7 mouse cellular contexts compared by ENCODE assay signal in genomic region chr12:113098530-113099151, GRCm38 (mm10). TPM values are rescaled to one million over a fixed set of nuclear protein-coding genes. Genes with fewer than 3 reads are reported as not detected.
DNase-seq lines count a peak whose midpoint lies in the region; ATAC-seq and TF ChIP-seq lines count a peak whose summit lies in the region.

No protein-coding gene starts in this region.

- H3K9ac ChIP-seq in midbrain, postnatal 0 days (replicated peaks; ENCODE audit: low read length, poor library complexity, severe bottlenecking) = peak overlapping the region; percentile 92

- H3K36me3 ChIP-seq in midbrain, postnatal 0 days (ENCODE audit: insufficient read depth, low read length) = peaks cover 4% of the 10 kb centered on the region; the same call in 1 of the 2 replicates

- peak overlapping the region; percentile 96 for H3K4me3 ChIP-seq in brown adipose tissue, adult 24 weeks (ENCODE audit: insufficient read depth, low read depth, low read length)
- peak overlapping the region; percentile 91 for H3K4me3 ChIP-seq in midbrain, postnatal 0 days (ENCODE audit: low read depth, low read length)

- 1% methylated on average over 43 of the region's 60 CpGs for WGBS in midbrain, postnatal 0 days

- peak overlapping the region; percentile 98 for H3K4me2 ChIP-seq in midbrain, postnatal 0 days (ENCODE audit: low read depth, low read length, poor library complexity, severe bottlenecking)

- peaks cover 22% of the 10 kb centered on the region for H3K4me1 ChIP-seq in brown adipose tissue, adult 24 weeks (ENCODE audit: control insufficient read depth, insufficient read depth, insufficient read length, low read length)
- H3K4me1 ChIP-seq in midbrain, postnatal 0 days (ENCODE audit: insufficient read depth, low read length) = peaks cover 22% of the 10 kb centered on the region; the same call in 1 of the 2 replicates

- DNase-seq in spleen, adult 12 weeks (ENCODE audit: low spot score) = peak; percentile 22
- no peak for DNase-seq in spleen, postnatal 14 days (ENCODE audit: low spot score in 2 of 2)
- DNase-seq in forelimb bud, embryonic 11.5 days (ENCODE audit: low read depth, low spot score) = peak; percentile 7
- peak; percentile 40 to 53 for DNase-seq in kidney, postnatal 4 days
- DNase-seq in midbrain, postnatal 0 days (ENCODE audit: low spot score) = no peak
- DNase-seq in frontal cortex, postnatal 25 days (ENCODE audit: low spot score in 2 of 2) = no peak

- peak; percentile 8; the same call in 1 of the 2 replicates for ATAC-seq in midbrain, postnatal 0 days (ENCODE audit: low FRiP score)

- no peaks in the 10 kb centered on the region for H3K9me3 ChIP-seq in midbrain, postnatal 0 days (ENCODE audit: low read length)

- TF ChIP-seq CTCF in midbrain, postnatal 0 days (IDR thresholded peaks at IDR 0.05) = no peak

- no peaks in the 10 kb centered on the region for H3K27me3 ChIP-seq in midbrain, postnatal 0 days (ENCODE audit: insufficient read depth, low read length)

- H3K27ac ChIP-seq in brown adipose tissue, adult 24 weeks (replicated peaks; ENCODE audit: low read depth, low read length) = no peak overlapping the region
- H3K27ac ChIP-seq in midbrain, postnatal 0 days (ENCODE audit: low read depth, low read length) = peak overlapping the region; percentile 91

RNA-seq across cellular contexts. Expression of gene Mta1, which starts 0.6 kb away (rescaled TPM):
- polyA plus RNA-seq in brown adipose tissue, adult 24 weeks (2012; ENCODE audit: insufficient read depth, insufficient read length, missing spikeins) = 19.6 and 20.6 TPM in 2 replicates
- total RNA-seq in midbrain, postnatal 0 days (2014; rRNA removed) = 48.3 and 55.2 TPM in 2 replicates
- 15.3 and 16.8 TPM in 2 replicates for polyA plus RNA-seq in midbrain, postnatal 0 days (2015; fragmentation: Nextera tagmentation; extraction: Ambion mirVana)

RNA-seq across cellular contexts. Expression of gene Tex22, which starts 24.3 kb away (rescaled TPM):
- not detected in 2 replicates for polyA plus RNA-seq in brown adipose tissue, adult 24 weeks (2012; ENCODE audit: insufficient read depth, insufficient read length, missing spikeins)
- total RNA-seq in midbrain, postnatal 0 days (2014; rRNA removed) = 0.85 and 2.2 TPM in 2 replicates
- 0.15 TPM in 1 of 2 replicates, not detected in the other for polyA plus RNA-seq in midbrain, postnatal 0 days (2015; fragmentation: Nextera tagmentation; extraction: Ambion mirVana)

RNA-seq across cellular contexts. Expression of gene Crip2, which starts 41.4 kb away (rescaled TPM):
- polyA plus RNA-seq in brown adipose tissue, adult 24 weeks (2012; ENCODE audit: insufficient read depth, insufficient read length, missing spikeins) = 29.0 and 29.8 TPM in 2 replicates
- total RNA-seq in midbrain, postnatal 0 days (2014; rRNA removed) = 147 and 185 TPM in 2 replicates
- 317 and 336 TPM in 2 replicates for polyA plus RNA-seq in midbrain, postnatal 0 days (2015; fragmentation: Nextera tagmentation; extraction: Ambion mirVana)

RNA-seq across cellular contexts. Expression of gene Crip1, which starts 47.5 kb away (rescaled TPM):
- polyA plus RNA-seq in brown adipose tissue, adult 24 weeks (2012; ENCODE audit: insufficient read depth, insufficient read length, missing spikeins) = 117 and 127 TPM in 2 replicates
- total RNA-seq in midbrain, postnatal 0 days (2014; rRNA removed) = 2.5 and 3.9 TPM in 2 replicates
- 25.0 and 26.0 TPM in 2 replicates for polyA plus RNA-seq in midbrain, postnatal 0 days (2015; fragmentation: Nextera tagmentation; extraction: Ambion mirVana)

RNA-seq across cellular contexts. Expression of gene Tedc1, which starts 57.6 kb away (rescaled TPM):
- polyA plus RNA-seq in brown adipose tissue, adult 24 weeks (2012; ENCODE audit: insufficient read depth, insufficient read length, missing spikeins) = not detected in 2 replicates
- total RNA-seq in midbrain, postnatal 0 days (2014; rRNA removed) = 4.3 and 17.0 TPM in 2 replicates
- 8.8 and 8.9 TPM in 2 replicates for polyA plus RNA-seq in midbrain, postnatal 0 days (2015; fragmentation: Nextera tagmentation; extraction: Ambion mirVana)

Comparison
In these comparisons a context has a peak if more than half of its experiments do, and no peak if none do; other contexts are left out.
1. DNase-seq: peak in spleen, adult 12 weeks (single experiment), forelimb bud, embryonic 11.5 days (single experiment) and kidney, postnatal 4 days (2 of 2); none in spleen, postnatal 14 days (0 of 2), midbrain, postnatal 0 days (single experiment) and frontal cortex, postnatal 25 days (0 of 2).
2. RNA of gene Crip2, which starts 41.4 kb away (polyA plus RNA-seq): 317 to 336 TPM in midbrain, postnatal 0 days; 29.0 to 29.8 TPM in brown adipose tissue, adult 24 weeks; every median in the first group is over 10 times any median in the second.